Mouse (Mus musculus) forebrain, embryonic 16.5 days (tissue): ENCODE data around the gene Bpifb9b. TPM values are rescaled to one million over a fixed set of nuclear protein-coding genes. Genes with fewer than 3 reads are reported as not detected.
A peak's percentile ranks its signal among the peaks of the same experiment; 100 is the strongest.
"Not testable (repeated sequence)": the region's sequence is repeated elsewhere in the genome, so short reads cannot be mapped to it uniquely, and the experiment has no call there.

Experiments used
- ATAC-seq: fragments of 200-750 bp; cut with Nextera tagmentation; 2 replicates; pipeline ENCODE4 v1.8.0; 2017; ENCODE audit warnings: mild to moderate bottlenecking, moderate library complexity
- H3K27ac ChIP-seq: fragments of 300-500 bp; sonication (generic); 2 replicates; pipeline ENCODE4 v1.5.1; 2014; ENCODE audit warnings: low read length, control low read depth
- H3K27me3 ChIP-seq: fragments of 300-500 bp; sonication (generic); replicated peaks from 2 replicates; pipeline ENCODE4 v1.6.1; 2014; ENCODE audit warnings: low read length; ENCODE audit not compliant: control insufficient read depth, insufficient read depth
- H3K36me3 ChIP-seq: fragments of 300-500 bp; sonication (generic); 2 replicates; pipeline ENCODE4 v1.6.1; 2014; ENCODE audit not compliant: control insufficient read depth, insufficient read depth
- H3K4me1 ChIP-seq: fragments of 300-500 bp; sonication (generic); replicated peaks from 2 replicates; pipeline ENCODE4 v1.6.1; 2014; ENCODE audit warnings: low read length; ENCODE audit not compliant: control insufficient read depth, insufficient read depth
- H3K4me2 ChIP-seq: fragments of 300-500 bp; sonication (generic); 2 replicates; pipeline ENCODE4 v1.6.1; 2014; ENCODE audit warnings: mild to moderate bottlenecking, low read length, control low read depth
- H3K4me3 ChIP-seq: fragments of 300-500 bp; sonication (generic); replicated peaks from 2 replicates; pipeline ENCODE4 v1.5.1; 2014; ENCODE audit warnings: mild to moderate bottlenecking, low read length, control low read depth
- H3K9ac ChIP-seq: fragments of 300-500 bp; sonication (generic); replicated peaks from 2 replicates; pipeline ENCODE4 v1.6.1; 2014; ENCODE audit warnings: low read depth, low read length, control low read depth
- H3K9me3 ChIP-seq: fragments of 300-500 bp; sonication (generic); 2 replicates; pipeline ENCODE4 v1.6.1; 2016; ENCODE audit warnings: low read length; ENCODE audit not compliant: control insufficient read depth
- WGBS: fragments of 180-500 bp; shearing (Covaris S2); extraction: QIAGEN DNeasy Blood & Tissue Kit; methylation state at CpG from one replicate; pipeline ENCODE4 v1.1.7; 2014; 5-methylcytosine and 5-hydroxymethylcytosine counted together
- polyA plus RNA-seq: library from polyadenylated mRNA; unstranded; fragments of >200 nt; fragmentation: Nextera tagmentation; extraction: Ambion mirVana; gene quantifications from 2 replicates; pipeline ENCODE4 v1.2.1, GENCODE M21; 2015

The Bpifb9b gene
- polyA plus RNA-seq: 0.39 TPM in 1 of 2 replicates, not detected in the other

- not testable (repeated sequence) for H3K4me1 ChIP-seq, H3K27ac ChIP-seq, H3K36me3 ChIP-seq, H3K27me3 ChIP-seq, H3K9me3 ChIP-seq, H3K4me2 ChIP-seq, H3K9ac ChIP-seq, ATAC-seq, H3K4me3 ChIP-seq
- WGBS: 92% methylated on average over 4 of the region's 4 CpGs
Measured at GRCm38 (mm10) chr2:154306927-154307326, at the start of gene Bpifb9b. TSS of gene Bpifb9b (plus strand) at chr2:154307227.

DNA sequence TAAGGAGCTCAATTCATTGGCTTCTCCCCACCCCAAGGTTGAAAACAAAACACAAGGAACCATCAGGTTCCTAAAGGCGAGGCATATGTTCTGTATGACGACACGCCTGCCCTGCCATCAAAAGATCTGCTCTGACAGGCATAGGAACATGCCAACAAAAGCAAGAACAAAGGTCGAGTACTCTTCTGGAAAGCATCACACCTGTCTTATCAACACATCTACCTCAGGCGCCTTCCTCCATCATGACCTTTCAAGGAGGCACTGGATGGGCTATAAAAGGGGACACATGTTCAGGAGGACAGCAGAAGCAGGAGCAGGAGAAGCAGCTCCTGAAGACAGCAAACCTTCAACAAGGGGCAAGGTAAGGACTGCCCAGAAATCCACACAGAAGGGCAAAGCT lies 49.5 kb upstream of the Bpifb9b start, which contains the start of gene Bpifb9a:
TSS of gene Bpifb9a (plus strand) at position 301 of the 400 bp plus-strand sequence.
- not testable (repeated sequence) for H3K4me1 ChIP-seq, H3K9me3 ChIP-seq, H3K27ac ChIP-seq, H3K9ac ChIP-seq, ATAC-seq, H3K27me3 ChIP-seq, H3K4me3 ChIP-seq, H3K36me3 ChIP-seq, H3K4me2 ChIP-seq
- 81% methylated on average over 5 of the region's 5 CpGs for WGBS

DNA sequence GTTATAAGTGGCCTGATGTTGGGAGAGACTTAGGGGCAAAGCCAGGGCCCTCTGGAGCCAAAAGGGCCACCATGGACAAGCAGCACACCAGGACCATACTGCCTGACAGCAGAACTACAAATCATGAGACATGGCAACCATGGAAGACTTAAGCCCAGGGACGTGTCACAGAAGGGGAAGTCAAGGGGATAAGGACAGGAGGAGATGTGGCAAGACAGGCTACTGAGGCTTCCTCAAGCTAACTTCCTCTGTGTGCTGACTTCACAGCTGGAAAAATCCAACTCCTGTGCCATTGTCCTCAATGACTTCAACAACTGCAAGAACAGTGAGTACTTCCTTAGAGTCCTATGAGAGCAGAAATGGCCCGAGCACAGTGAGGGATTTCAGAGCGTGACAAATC lies 42.6 kb upstream of the Bpifb9b start:
- 76% methylated on average over 3 of the region's 3 CpGs for WGBS
- not testable (repeated sequence) for H3K4me1 ChIP-seq, H3K27ac ChIP-seq, H3K9me3 ChIP-seq, H3K9ac ChIP-seq, H3K4me3 ChIP-seq, H3K4me2 ChIP-seq, H3K36me3 ChIP-seq, ATAC-seq, H3K27me3 ChIP-seq

- not testable (repeated sequence) for H3K27ac ChIP-seq, H3K4me2 ChIP-seq, H3K4me3 ChIP-seq, H3K4me1 ChIP-seq, H3K9ac ChIP-seq, H3K36me3 ChIP-seq, ATAC-seq, H3K9me3 ChIP-seq, H3K27me3 ChIP-seq
- WGBS: 88% methylated on average over 3 of the region's 3 CpGs
Measured at GRCm38 (mm10) chr2:154291866-154292265, 15.2 kb upstream of the Bpifb9b start.

DNA sequence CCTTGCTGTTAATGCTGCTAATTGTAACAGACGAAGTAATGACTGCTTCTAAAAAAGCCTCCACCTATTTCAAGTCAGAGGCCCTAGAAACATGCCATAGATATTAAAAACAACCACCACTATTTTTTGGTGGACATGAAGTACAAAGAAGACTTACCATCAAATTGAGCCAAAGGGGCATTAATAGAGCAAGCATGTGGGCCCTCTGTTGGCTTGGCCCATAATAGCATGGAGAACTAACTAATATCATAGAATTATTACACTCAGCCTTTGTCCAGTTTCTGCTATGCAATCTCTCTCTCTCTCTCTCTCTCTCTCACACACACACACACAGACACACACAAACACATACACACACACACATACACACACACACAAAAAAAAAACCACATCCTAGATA lies 14.2 kb upstream of the Bpifb9b start:
- Histone ChIP-seq H3K36me3 (no peaks in the 10 kb centered on the region), H3K4me3 (no peak overlapping the region), H3K4me2 (no peak overlapping the region), H3K27ac (no peak overlapping the region), H3K9me3 (no peaks in the 10 kb centered on the region), H3K9ac (no peak overlapping the region), H3K4me1 (no peaks in the 10 kb centered on the region), H3K27me3 (no peaks in the 10 kb centered on the region)
- ATAC-seq: no peak
- 78% methylated on average over 1 of the region's 1 CpGs for whole genome bisulfite sequencing

DNA sequence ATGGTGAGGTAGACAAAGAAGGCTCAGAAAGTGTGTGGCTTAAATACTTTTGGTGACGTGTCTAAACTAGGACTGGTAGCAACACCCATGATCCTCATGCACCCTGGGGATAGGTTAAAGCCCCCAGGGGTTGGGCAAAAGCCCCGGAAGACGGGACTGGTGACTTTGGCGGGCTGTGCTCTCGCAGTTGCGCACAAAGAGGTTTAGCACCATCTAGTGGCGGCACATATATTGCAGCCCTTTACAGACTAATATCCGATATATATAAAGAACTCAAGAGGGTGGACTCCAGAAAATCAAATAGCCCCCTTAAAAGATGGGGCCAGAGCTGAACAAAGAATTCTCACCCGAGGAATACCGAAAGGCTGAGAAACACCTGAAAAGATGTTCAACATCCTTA lies 12.3 kb upstream of the Bpifb9b start:
- not testable (repeated sequence) for H3K4me3 ChIP-seq, H3K4me1 ChIP-seq, H3K9me3 ChIP-seq, H3K27me3 ChIP-seq, ATAC-seq, H3K4me2 ChIP-seq, H3K36me3 ChIP-seq, H3K9ac ChIP-seq, H3K27ac ChIP-seq
- 2% methylated on average over 9 of the region's 10 CpGs for WGBS

- Histone ChIP-seq H3K36me3 (no peaks in the 10 kb centered on the region), H3K4me2 (no peak overlapping the region), H3K27me3 (no peaks in the 10 kb centered on the region), H3K4me1 (no peaks in the 10 kb centered on the region), H3K27ac (no peak overlapping the region), H3K9me3 (no peaks in the 10 kb centered on the region), H3K9ac (no peak overlapping the region), H3K4me3 (no peak overlapping the region)
- ATAC-seq: peak; percentile 33; the same call in 1 of the 2 replicates
- 0% methylated on average over 1 of the region's 1 CpGs for WGBS
Measured at GRCm38 (mm10) chr2:154300496-154300895, 6.5 kb upstream of the Bpifb9b start.

DNA sequence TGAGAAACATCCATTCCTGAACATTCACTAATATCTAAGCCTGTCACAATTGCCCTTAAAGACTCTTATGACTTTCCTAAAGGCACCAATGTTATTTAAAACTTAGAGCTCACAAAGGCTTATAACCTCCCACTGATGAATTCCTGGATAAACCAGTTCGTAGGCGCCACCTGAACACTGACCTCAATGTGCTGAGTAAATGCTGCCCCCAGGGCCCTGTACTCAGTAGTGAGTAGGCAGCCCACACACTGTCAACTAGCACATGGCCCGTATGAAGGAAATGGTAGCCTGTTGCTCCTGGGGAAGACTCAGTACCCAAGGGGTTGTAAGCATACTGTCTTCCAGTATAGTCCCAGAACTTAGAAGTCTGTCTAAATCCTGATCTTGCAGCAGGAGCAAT lies 5.3 kb upstream of the Bpifb9b start:
- 83% methylated on average over 3 of the region's 3 CpGs for WGBS
- H3K27me3 ChIP-seq: no peaks in the 10 kb centered on the region
- no peaks in the 10 kb centered on the region for H3K9me3 ChIP-seq
- ATAC-seq: no peak
- H3K36me3 ChIP-seq: no peaks in the 10 kb centered on the region
- no peaks in the 10 kb centered on the region for H3K4me1 ChIP-seq
- H3K27ac ChIP-seq: no peak overlapping the region
- no peak overlapping the region for H3K4me3 ChIP-seq
- no peak overlapping the region for H3K4me2 ChIP-seq
- H3K9ac ChIP-seq: no peak overlapping the region

DNA sequence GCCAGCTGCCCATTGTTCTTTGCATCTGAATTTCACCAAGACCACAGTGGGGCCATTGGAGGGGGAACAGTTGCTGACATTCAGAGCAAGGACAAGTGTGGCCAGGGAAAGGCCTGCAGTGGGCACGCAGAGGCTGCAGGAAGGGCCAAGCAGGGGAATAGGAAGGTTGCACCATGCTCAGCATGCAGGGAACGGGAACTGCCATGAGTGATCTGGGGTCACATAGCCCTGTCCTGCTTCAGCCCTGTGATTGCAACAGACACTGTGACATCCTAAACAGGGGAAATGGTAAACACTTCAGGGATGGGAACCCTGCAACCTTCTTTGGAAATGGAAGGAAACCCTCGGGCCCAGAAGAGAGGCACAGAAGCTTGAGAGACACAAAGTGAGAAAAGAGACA lies 2.4 kb upstream of the Bpifb9b start:
- not testable (repeated sequence) for H3K9me3 ChIP-seq, ATAC-seq, H3K4me2 ChIP-seq, H3K4me1 ChIP-seq, H3K27me3 ChIP-seq, H3K4me3 ChIP-seq, H3K36me3 ChIP-seq, H3K27ac ChIP-seq, H3K9ac ChIP-seq
- 100% methylated on average over 1 of the region's 3 CpGs for WGBS

DNA sequence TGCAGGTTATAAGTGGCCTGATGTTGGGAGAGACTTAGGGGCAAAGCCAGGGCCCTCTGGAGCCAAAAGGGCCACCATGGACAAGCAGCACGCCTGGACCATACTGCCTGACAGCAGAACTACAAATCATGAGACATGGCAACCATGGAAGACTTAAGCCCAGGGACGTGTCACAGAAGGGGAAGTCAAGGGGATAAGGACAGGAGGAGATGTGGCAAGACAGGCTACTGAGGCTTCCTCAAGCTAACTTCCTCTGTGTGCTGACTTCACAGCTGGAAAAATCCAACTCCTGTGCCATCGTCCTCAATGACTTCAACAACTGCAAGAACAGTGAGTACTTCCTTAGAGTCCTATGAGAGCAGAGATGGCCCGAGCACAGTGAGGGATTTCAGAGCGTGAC lies 6.7 kb downstream of the Bpifb9b start:
- not testable (repeated sequence) for H3K36me3 ChIP-seq, H3K9me3 ChIP-seq, H3K4me1 ChIP-seq, H3K9ac ChIP-seq, H3K27ac ChIP-seq, ATAC-seq, H3K4me3 ChIP-seq, H3K4me2 ChIP-seq, H3K27me3 ChIP-seq
- WGBS: 72% methylated on average over 4 of the region's 5 CpGs
